Mouse (Mus musculus): ENCODE measurements around the gene Odf2.

Odf2 gene

GRCm38 (mm10) chr2:29889066-29889944 is at the start of gene Odf2:
Gene Odf2, plus strand, starts transcription at chr2:29889221.
- DNase-seq (ENCODE audit: low read depth, low spot score) = peak; percentile 93

- DNase-seq (ENCODE audit: low read depth, low spot score) = no peak
Observed at GRCm38 (mm10) chr2:29839460-29839859, 49.6 kb upstream of the Odf2 start.

- no peak for DNase-seq (ENCODE audit: low read depth, low spot score)
Observed at GRCm38 (mm10) chr2:29843231-29844105, 45.6 kb upstream of the Odf2 start.

GRCm38 (mm10) chr2:29844115-29844514 is 44.9 kb upstream of the Odf2 start:
- no peak for DNase-seq (ENCODE audit: low read depth, low spot score)

- DNase-seq (ENCODE audit: low read depth, low spot score) = no peak
Observed at GRCm38 (mm10) chr2:29844661-29845060, 44.4 kb upstream of the Odf2 start.

- no peak for DNase-seq (ENCODE audit: low read depth, low spot score)
Observed at GRCm38 (mm10) chr2:29845636-29846035, 43.4 kb upstream of the Odf2 start.

GRCm38 (mm10) chr2:29846061-29846853 is 42.8 kb upstream of the Odf2 start:
- no peak for DNase-seq (ENCODE audit: low read depth, low spot score)

GRCm38 (mm10) chr2:29846911-29847310 is 42.1 kb upstream of the Odf2 start:
- DNase-seq (ENCODE audit: low read depth, low spot score) = no peak

GRCm38 (mm10) chr2:29849041-29849440 is 40.0 kb upstream of the Odf2 start:
- no peak for DNase-seq (ENCODE audit: low read depth, low spot score)

GRCm38 (mm10) chr2:29849841-29850480 is 39.1 kb upstream of the Odf2 start:
- no peak for DNase-seq (ENCODE audit: low read depth, low spot score)

GRCm38 (mm10) chr2:29852957-29853485 is 36.0 kb upstream of the Odf2 start:
- DNase-seq (ENCODE audit: low read depth, low spot score) = no peak

GRCm38 (mm10) chr2:29853736-29854135 is 35.3 kb upstream of the Odf2 start:
- DNase-seq (ENCODE audit: low read depth, low spot score) = no peak

GRCm38 (mm10) chr2:29855585-29856210 is 33.3 kb upstream of the Odf2 start:
- no peak for DNase-seq (ENCODE audit: low read depth, low spot score)

GRCm38 (mm10) chr2:29856451-29857260 is 32.4 kb upstream of the Odf2 start:
- no peak for DNase-seq (ENCODE audit: low read depth, low spot score)

GRCm38 (mm10) chr2:29857341-29857740 is 31.7 kb upstream of the Odf2 start:
- DNase-seq (ENCODE audit: low read depth, low spot score) = no peak

GRCm38 (mm10) chr2:29857967-29858366 is 31.1 kb upstream of the Odf2 start:
- DNase-seq (ENCODE audit: low read depth, low spot score) = no peak

- DNase-seq (ENCODE audit: low read depth, low spot score) = no peak
Observed at GRCm38 (mm10) chr2:29858748-29859473, 30.1 kb upstream of the Odf2 start.

GRCm38 (mm10) chr2:29865125-29865524 is 23.9 kb upstream of the Odf2 start:
- no peak for DNase-seq (ENCODE audit: low read depth, low spot score)
